Mouse (Mus musculus) layer of hippocampus, adult 9-11 months (tissue): ENCODE measurements around the gene Kat6b.

ENCODE experiments used
- DNase-seq: peaks from one replicate; pipeline ENCODE4 v3.0.0; 2022

Kat6b gene

GRCm38 (mm10) chr14:21563584-21564118 lies 82.4 kb downstream of the Kat6b start:
- DNase-seq = no peak

- peak; percentile 37 for DNase-seq
Measured at GRCm38 (mm10) chr14:21565541-21566353, 84.5 kb downstream of the Kat6b start.

GRCm38 (mm10) chr14:21567293-21567984 lies 86.2 kb downstream of the Kat6b start:
- no peak for DNase-seq

- no peak for DNase-seq
Measured at GRCm38 (mm10) chr14:21568821-21569220, 87.6 kb downstream of the Kat6b start.

- no peak for DNase-seq
Measured at GRCm38 (mm10) chr14:21574686-21575309, 93.6 kb downstream of the Kat6b start.

- no peak for DNase-seq
Measured at GRCm38 (mm10) chr14:21576867-21577266, 95.6 kb downstream of the Kat6b start.

- no peak for DNase-seq
Measured at GRCm38 (mm10) chr14:21581198-21581597, 100.0 kb downstream of the Kat6b start.

- no peak for DNase-seq
Measured at GRCm38 (mm10) chr14:21582301-21582700, 101.1 kb downstream of the Kat6b start.

GRCm38 (mm10) chr14:21583051-21583450 lies 101.8 kb downstream of the Kat6b start:
- peak; percentile 71 for DNase-seq

- no peak for DNase-seq
Measured at GRCm38 (mm10) chr14:21583868-21584267, 102.6 kb downstream of the Kat6b start.

- no peak for DNase-seq
Measured at GRCm38 (mm10) chr14:21584468-21585135, 103.4 kb downstream of the Kat6b start.

- no peak for DNase-seq
Measured at GRCm38 (mm10) chr14:21585491-21586251, 104.4 kb downstream of the Kat6b start.

- no peak for DNase-seq
Measured at GRCm38 (mm10) chr14:21586481-21587118, 105.4 kb downstream of the Kat6b start.

GRCm38 (mm10) chr14:21587931-21588330 lies 106.7 kb downstream of the Kat6b start:
- no peak for DNase-seq

GRCm38 (mm10) chr14:21589620-21590019 lies 108.4 kb downstream of the Kat6b start:
- peak; percentile 38 for DNase-seq

GRCm38 (mm10) chr14:21590205-21590604 lies 109.0 kb downstream of the Kat6b start:
- DNase-seq = no peak

- no peak for DNase-seq
Measured at GRCm38 (mm10) chr14:21592152-21592551, 110.9 kb downstream of the Kat6b start.

- DNase-seq = no peak
Measured at GRCm38 (mm10) chr14:21592985-21593750, 111.9 kb downstream of the Kat6b start.

GRCm38 (mm10) chr14:21599446-21600173 lies 118.4 kb downstream of the Kat6b start:
- DNase-seq = no peak

GRCm38 (mm10) chr14:21600174-21600566 lies 118.9 kb downstream of the Kat6b start:
- no peak for DNase-seq
